Mouse (Mus musculus) T-helper 17 cell (primary cell): ENCODE measurements around the gene Ncoa4.
"Not testable (repeated sequence)": the region's sequence is repeated elsewhere in the genome, so short reads cannot be mapped to it uniquely, and the experiment has no call there.

Experiments
- in situ Hi-C, 2 experiments: fragments of 300-600 bp; cut with MboI, MseI; formaldehyde crosslinking; loops; 1 replicate in 1 of 2; 2 replicates in 1 of 2; pipeline ENCODE4 v1.15.1; 2025; ENCODE audit warnings: high pct_unique_total_duplicates in 2 of 2

Gene Ncoa4

DNA sequence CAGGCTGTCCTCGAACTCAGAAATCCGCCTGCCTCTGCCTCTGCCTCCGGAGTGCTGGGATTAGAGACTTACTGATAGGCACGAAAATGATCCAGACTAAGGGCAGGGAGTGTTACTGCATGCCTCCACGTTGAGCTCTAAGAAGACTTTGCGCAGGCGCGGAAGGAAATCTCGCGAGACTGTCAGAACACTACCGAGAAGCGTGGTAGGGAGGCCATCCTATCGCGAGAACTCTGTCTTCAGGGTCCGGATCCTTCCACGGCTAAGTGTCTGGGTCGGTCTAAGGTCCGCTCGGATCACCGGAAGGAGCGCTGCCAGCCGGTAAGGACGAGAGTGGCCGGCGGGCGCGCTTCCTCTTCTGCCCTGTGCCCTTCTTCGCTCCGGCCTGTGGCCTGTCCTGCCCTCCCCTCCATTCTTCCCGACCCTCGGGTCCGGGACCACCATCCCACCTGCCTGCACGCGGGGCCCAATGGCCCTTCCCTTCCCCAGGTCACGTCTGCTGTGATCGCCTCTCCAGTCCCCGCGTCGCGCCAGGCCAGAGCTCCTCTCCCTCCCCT, at the start of gene Ncoa4:
Gene Ncoa4 (plus strand): TSS at position 176 of the 557 bp plus-strand sequence.
- in situ Hi-C loops = loop anchor here in 1 of 2 experiments (25.0 kb wide), 1 partner anchor 1147 kb away; the partner anchor contains the start of genes Glt8d1, Gnl3, Pbrm1 and Spcs1

DNA sequence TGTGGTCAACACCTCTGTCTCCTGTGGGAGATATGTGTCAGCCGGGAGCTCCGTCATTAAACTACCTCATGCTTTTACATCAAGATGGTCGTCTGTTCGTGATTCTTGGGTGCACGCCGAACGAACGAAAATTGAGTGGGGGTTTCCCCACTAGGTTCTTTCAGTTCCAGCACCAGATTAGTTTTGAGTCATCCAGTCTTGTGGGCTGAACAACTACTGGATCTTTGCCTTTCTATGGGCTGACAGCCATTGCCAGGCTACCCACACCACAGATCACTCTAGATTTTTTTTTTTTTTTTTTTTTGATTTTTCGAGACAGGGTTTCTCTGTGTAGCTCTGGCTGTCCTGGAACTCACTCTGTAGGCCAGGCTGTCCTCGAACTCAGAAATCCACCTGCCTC, 47.5 kb upstream of the Ncoa4 start:
- in situ Hi-C loops = not testable (repeated sequence)

DNA sequence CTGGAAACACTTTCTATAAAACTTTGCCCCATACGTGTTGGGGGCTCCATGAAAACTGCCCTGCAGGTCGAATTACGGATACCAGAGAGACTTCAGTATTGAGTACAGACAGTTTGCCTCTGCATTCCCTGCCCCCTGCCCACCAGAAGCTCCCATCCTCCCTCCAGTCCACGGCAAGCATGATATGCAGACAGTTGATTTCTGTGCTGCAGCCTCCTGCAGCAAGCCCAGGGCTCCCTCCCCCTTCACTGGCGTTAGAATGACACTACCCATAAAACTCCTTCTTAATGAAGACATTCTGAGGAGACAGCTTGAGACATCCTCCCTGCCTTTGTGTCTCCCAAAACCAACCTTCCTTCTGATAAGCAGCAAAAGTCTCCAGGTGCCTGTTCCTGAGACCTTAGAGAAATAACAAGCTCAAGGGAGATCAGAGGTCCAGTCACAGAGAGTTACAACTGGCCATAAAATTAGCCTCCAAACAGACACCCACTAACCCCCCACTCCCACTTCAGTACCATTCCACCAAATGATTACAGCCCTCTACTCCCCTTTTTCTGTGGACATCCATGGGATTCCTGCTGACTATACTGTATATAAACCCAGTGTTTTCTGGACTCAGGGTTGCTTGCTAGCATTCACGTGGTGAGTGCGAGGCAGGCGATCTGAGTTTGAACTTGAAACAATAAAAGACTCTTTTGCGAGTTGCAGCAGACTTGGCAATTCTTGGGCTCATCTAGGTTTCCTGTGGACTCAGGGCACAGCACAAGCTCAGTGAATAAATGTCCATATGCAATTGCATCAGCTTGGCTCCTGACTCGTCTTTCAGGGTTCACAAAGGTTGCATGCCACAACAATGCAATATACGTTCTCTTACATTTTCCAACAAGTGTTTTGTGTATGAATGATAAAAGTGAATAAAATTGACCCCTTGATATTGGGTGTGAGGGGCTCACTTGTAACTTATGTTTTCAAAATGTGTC, 38.4 kb upstream of the Ncoa4 start:
- in situ Hi-C loops = no loop called here

DNA sequence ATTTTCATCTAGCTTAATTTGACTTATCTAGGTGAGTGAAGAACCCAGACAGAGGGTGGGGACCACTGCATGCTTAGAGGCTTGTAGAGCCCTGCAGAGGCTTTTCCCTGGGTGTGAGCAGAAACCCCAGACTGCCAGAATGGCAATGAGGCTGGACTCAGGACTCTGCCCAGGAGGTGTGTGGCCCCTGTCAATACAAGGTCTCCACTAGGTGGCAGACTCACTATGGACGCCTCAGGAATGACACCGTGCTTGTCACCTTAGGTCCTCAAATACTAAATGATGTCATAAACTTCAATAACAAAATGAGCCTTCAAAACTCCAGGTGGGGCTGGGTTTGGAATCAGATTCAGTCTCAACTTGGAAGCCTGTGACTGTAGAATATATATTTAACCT, 37.7 kb upstream of the Ncoa4 start:
- in situ Hi-C loops = no loop called here

DNA sequence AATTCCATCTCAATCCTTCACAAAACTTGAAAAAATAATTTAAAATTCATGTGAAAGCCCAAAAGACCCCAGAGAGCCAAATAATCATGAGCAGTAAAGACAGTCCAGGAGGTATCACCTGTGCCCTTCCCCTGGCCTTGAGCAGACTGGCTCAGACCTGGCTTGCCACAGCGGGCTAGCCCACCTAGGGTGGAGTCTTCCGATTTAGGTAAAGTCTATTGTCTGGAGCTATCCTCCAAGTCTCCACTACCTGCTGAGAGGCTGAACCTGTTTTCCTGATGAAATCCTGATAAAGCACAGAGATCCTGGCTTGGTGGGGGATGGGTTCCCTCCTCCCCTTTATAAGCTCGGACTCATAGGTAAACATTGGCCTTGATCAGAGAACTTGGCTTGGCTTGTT, 35.4 kb upstream of the Ncoa4 start:
- in situ Hi-C loops = no loop called here

DNA sequence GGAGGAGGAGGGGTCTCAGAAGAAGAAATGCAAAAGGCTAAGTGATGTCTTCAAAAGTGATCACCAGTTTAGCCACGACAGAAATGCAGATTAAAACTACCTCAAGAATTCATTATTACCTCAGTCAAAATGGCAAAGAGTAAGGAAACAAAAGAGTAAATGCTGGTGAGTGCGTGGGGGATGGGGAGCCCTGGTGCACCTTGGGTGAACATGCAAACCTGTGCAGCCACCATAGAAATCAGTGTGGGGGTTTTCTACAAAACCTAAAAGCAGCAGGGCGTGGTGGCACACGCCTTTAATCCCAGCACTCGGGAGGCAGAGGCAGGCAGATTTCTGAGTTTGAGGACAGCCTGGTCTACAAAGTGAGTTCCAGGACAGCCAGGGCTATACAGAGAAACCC, 34.4 kb upstream of the Ncoa4 start:
- in situ Hi-C loops = not testable (repeated sequence)

DNA sequence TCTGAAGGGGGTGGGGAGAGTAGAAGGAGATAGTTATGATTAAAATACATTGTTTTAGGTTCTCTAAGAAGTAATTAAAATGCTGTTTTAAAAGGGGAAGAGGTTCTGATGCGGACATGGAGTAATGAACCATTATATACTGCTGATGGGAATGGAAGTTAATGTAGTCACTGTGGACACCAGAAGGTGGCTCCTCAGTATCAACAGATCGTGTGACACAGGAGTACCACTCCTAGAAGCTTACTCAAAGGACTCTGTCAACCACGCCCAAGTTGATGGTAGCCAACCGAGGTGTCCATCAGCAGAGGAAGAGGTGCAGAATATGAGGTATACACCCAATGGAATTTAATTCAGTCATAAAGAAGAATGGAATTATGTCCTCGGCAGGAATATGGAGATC, 31.3 kb upstream of the Ncoa4 start:
- in situ Hi-C loops = no loop called here

DNA sequence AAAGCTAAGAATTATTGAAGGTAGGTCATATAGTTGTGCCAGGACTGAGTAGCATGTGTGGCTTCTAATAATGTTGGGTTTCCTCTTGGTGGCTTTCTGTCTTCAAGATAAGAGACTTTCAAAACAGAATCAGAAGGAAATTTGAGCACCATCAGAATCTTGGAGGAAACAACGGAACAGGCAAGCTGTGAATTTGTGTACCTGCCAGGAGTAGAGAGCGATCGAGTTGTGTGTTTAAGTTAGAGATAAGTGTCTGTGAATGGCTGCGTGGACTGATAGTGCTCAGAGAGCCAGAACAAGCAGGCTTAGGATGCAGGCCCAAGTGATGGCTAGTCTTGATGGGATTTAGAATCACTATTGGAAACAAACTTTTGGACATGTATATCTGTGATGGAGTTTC, 27.8 kb upstream of the Ncoa4 start:
- in situ Hi-C loops = no loop called here

DNA sequence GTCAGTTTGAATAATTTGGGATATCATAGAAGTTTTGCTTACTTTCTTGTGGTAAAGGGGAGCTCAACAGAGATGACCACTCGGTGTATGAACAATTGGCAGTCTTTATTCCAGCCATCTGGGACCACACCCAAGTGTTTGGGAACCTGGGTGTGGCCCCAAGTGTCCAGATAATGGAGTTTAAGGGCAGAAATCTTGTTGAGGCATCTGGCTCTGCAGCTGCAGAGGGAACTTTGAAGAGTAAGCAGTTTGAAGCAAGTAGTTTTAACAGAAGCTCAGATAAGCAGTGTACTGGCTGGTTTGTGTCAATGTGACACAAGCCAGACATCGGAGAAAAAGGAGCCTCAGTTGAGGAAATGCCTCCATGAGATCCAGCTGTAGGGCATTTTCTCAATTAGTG, 25.4 kb upstream of the Ncoa4 start:
- in situ Hi-C loops = no loop called here

DNA sequence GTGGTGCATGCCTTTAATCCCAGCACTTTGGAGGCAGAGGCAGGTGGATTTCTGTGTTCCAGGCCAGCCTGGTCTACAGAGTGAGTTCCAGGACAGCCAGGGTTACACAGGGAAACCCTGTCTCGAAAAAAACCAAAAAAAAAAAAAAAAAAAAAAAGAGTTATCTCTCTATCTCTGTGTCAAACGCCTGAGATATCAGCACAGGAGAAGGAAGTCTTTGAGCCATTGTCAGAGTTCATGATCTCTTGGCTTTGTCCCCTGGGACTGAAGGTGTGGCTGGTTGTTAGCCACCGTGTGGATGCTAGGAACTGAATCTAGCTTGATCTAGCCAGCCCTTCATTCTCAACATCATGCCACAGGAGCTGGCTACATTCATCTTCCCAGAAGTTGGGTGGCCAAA, 23.2 kb upstream of the Ncoa4 start:
- in situ Hi-C loops = not testable (repeated sequence)

DNA sequence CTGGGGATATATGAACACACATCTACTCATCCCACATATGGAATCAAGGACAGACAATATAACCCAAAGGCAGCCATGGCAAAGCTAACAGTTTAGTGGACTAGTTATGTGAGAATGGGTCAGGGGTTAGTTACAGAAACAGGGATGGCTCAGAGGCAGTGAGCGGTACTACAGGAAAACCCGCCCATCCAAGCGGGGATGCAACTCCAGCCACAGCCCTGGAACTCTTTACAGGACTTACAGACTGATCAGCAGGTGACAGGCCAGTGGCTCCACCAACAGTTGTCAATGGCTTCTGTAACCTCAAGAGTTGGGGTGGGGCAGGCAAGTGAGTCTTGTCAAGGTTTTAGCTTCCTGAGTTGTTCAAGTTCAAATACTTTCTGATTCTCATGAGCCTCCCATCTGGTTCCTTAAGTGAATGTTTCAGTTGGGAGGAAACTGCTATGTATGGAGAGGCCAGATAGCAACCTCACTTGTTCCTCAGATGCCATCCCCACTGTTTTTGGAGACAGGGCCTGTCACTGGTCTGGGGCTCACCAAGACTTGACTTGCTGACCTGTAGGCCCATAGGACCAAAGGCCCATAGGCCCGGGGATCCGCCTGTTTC, 19.2 kb upstream of the Ncoa4 start:
- in situ Hi-C loops = loop anchor here in 1 of 2 experiments (10.0 kb wide), 1 partner anchor 1416 kb away; no protein-coding TSS in a partner anchor

DNA sequence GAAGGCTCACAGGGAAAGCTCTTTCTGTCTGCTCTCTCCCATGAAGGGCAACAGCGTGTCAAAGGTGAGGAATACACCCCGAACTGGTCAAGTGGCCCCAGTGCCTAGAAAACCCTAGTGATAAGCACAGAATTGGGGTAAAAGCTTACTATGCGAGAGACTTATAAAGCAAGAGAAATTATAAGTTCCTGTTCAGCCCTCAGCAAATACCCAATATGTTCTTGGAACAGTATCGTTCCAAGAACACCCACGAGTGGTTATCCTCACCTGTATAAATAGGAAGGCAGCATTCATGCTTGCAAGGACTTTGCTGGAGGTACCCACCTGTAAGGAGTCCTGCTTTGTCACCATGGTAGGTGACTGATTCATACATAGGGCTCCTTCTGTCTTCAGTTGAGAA, 17.9 kb upstream of the Ncoa4 start, which contains the start of gene Msmb:
Gene Msmb (plus strand): TSS at position 301 of the 400 bp plus-strand sequence.
- in situ Hi-C loops = loop anchor here in 1 of 2 experiments (10.0 kb wide), 1 partner anchor 1417 kb away; no protein-coding TSS in a partner anchor

DNA sequence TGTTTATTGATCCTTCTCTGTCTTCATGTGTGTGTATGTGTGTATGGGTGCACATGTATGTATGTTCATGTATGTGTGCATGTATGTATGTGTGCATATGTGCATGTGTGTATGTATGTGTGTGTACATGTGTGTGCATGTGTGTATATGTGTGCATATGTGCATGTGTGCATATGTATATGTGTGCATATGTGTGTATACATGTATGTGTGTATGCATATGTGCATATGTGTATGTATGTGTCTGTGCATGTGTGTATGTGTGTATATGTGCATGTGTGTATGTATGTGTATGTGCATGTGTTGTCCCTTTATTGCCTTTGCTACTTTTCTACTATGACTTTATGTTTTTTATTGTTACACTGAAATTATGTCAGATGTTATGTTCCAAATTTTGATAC, 14.9 kb upstream of the Ncoa4 start:
- in situ Hi-C loops = loop anchor here (5.0 to 10.0 kb wide), 2 partner anchors 1298 to 1420 kb away; no protein-coding TSS in a partner anchor

DNA sequence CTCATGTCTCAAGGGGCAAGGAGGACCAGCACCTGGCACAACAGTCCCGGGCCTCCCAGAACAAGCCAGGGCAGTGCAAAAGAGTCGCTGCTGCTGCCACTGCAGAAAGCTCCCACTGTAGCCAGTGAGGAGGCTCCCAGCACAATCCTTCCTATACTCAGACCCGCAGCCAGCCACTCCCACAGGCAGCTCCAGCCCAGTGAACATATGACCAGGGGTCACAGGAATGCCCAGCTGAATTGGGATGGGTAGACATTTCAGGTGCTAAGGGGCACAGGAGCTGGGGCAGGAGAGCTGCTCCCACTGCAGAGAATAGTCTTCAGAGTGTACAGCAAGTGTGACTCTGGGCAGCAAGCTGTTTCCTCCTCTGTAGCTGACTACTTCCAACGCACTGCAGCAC, 14.3 kb upstream of the Ncoa4 start:
- in situ Hi-C loops = loop anchor here (5.0 to 10.0 kb wide), 2 partner anchors 1297 to 1421 kb away; no protein-coding TSS in a partner anchor

DNA sequence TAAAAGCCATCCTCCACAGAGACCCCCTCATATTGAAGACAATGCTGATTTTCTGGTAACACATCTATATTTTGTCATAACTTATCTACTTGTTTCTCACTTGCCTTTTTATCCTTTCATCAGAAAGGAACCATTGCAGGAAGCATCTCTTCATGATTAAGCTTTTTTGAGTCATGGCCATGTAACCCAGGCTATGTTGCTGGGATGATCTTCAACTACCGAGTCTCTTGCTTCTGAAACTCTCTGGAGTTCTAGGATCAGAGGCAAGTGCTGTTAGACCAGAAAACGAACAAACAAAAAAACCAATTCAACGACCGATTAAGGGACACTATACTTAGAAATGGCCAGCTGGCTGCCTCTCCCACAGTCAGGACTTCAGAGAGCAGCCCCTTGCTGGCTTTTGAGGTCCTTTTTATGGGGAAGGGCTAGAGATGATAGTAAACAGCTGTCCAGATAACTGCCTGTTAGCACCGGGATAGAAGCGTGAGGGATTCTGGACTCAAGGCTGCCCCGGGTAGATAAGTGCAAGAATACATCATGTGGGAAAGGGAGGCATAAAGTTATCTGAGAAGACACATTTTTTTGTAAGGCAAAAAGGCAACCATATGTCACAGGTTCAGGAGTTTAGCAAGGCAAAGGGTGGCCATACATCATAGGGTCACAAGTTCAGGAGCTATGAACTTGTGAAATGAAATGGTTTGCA, 13.7 kb upstream of the Ncoa4 start:
- in situ Hi-C loops = loop anchor here (5.0 to 10.0 kb wide), 2 partner anchors 1296 to 1421 kb away; no protein-coding TSS in a partner anchor

DNA sequence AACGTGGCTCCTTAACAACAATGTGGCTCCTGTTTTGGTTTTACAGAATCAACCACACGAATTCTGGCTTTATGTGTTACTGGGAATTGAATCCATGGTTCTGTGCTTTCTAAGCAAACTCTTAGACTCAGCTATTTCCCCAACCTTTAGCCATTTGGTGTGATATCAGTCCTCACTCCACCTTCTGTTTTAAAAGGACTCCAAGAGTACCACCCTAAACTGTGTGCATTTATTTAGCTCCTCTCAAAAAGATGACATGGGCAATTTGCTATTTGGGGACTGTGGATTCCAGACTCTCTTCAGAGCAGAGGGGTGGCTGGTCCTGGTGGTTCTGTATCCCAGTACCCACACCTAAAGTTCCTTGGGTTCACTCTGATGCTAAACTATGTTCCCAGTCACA, 13.1 kb upstream of the Ncoa4 start:
- in situ Hi-C loops = loop anchor here (5.0 to 10.0 kb wide), 2 partner anchors 1296 to 1422 kb away; no protein-coding TSS in a partner anchor

DNA sequence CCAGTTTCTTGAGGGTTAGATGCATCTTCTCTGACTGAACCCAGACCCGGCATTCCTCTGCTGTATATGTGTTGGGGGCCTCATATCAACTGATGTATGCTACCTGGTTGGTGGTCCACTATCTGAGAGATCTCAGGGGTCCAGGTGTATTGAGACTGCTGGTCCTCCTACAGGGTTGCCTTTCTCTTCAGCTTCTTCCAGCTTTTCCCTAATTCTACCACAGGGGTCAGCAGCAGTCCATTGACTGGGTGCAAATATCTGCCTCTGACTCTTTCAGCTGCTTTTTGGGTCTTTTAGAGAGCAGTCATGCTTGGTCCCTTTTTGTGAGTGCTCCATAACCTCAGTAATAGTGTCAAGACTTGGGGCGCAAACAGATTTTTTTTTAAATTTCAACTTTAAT, 8.8 kb upstream of the Ncoa4 start:
- in situ Hi-C loops = loop anchor here in 1 of 2 experiments (25.0 kb wide), 1 partner anchor 1139 kb away; the partner anchor contains the start of genes Glt8d1, Gnl3, Pbrm1 and Spcs1

DNA sequence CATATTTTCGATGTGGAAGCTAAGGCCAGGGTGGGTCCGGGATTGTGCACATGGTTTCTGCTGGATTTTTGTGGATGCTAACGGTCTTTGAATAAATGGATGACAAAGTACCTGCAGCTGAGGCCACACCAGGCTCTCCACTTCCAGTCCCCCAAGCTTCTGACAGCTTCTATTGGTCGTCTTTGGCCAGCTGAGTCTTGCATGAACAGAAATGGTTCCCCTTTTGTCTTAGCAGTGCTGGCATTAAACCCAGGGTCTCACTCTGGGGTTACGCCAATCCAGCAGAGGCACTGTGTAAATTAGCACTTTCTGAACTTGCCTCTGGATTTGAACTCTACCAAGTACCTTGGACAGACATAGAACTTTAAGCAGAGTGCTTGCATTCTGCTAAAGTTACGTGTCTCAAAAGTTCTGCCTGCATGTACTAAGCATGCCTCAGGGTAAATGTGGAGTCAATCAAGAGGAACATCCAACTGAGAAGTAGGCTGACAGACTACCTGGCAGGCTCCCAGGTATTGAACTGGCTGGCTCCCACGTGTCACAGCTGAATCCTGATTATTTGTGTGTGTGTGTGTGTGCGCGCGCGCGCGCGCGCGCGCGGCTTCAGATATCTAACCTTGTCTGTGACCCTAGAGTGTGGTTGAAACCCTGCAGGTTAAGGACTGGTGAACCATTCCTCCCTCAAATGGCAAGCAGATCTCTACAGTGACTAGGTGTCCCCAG, 7.3 kb upstream of the Ncoa4 start:
- in situ Hi-C loops = loop anchor here in 1 of 2 experiments (25.0 kb wide), 1 partner anchor 1140 kb away; the partner anchor contains the start of genes Glt8d1, Gnl3, Pbrm1 and Spcs1

DNA sequence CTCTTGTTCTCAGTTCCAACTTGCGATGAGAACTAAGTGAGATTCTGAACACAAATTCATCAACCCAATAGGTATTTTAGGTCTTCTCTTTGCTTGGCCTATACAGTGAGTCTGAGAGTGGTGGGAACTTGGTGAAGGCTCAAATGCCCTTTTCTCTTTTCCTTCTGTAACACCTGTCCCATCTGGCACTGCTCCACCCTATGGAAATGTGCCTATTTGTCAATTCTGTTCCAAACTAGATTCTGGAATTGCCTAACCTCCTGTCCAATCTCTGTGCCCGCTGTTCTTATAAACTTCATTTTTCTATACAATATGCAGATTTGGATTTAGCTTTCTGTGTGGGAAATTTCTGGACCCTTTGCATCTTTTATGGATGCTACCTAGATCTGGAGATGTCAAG, 6.5 kb upstream of the Ncoa4 start:
- in situ Hi-C loops = loop anchor here in 1 of 2 experiments (25.0 kb wide), 1 partner anchor 1141 kb away; the partner anchor contains the start of genes Glt8d1, Gnl3, Pbrm1 and Spcs1

DNA sequence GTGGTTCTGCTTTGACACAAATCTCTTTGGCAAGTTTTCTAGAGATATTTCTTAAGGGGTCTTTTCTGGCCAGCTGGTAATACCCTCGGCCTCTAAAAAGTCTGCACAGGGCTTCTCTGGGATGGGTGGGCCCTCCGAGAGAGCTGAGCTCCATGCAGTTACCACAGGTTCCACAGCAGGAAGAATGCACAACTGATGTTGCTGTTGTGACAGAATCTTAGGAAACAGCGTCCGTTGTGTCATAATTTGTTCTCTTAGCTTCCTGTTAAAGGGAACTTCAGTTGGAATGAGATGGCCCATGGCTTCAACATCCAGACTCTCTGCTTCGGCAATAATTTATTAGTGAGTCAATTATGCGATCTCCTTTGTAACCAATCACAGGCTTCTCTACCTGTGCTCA, 4.9 kb upstream of the Ncoa4 start:
- in situ Hi-C loops = loop anchor here in 1 of 2 experiments (25.0 kb wide), 1 partner anchor 1142 kb away; the partner anchor contains the start of genes Glt8d1, Gnl3, Pbrm1 and Spcs1
